Mouse (Mus musculus): ENCODE measurements around the gene Aldh3b3.
"Not testable (repeated sequence)": the region's sequence is repeated elsewhere in the genome, so short reads cannot be mapped to it uniquely, and the experiment has no call there.

Aldh3b3 gene

GRCm38 (mm10) chr19:3935896-3936850 is 22.3 kb upstream of the Aldh3b3 start:
- DNase-seq (ENCODE audit: low read depth, low spot score), result no peak

GRCm38 (mm10) chr19:3942315-3942714 is 16.1 kb upstream of the Aldh3b3 start:
- DNase-seq (ENCODE audit: low read depth, low spot score), result no peak

GRCm38 (mm10) chr19:3942986-3943735 is 15.3 kb upstream of the Aldh3b3 start:
- DNase-seq (ENCODE audit: low read depth, low spot score), result no peak

- DNase-seq (ENCODE audit: low read depth, low spot score), result no peak
Observed at GRCm38 (mm10) chr19:3945872-3946564, 12.4 kb upstream of the Aldh3b3 start.

GRCm38 (mm10) chr19:3946715-3947114 is 11.7 kb upstream of the Aldh3b3 start:
- DNase-seq (ENCODE audit: low read depth, low spot score), result peak; percentile 44

GRCm38 (mm10) chr19:3947813-3948212 is 10.6 kb upstream of the Aldh3b3 start:
- DNase-seq (ENCODE audit: low read depth, low spot score), result no peak

GRCm38 (mm10) chr19:3948546-3948945 is 9.9 kb upstream of the Aldh3b3 start:
- no peak for DNase-seq (ENCODE audit: low read depth, low spot score)

- no peak for DNase-seq (ENCODE audit: low read depth, low spot score)
Observed at GRCm38 (mm10) chr19:3950331-3950730, 8.1 kb upstream of the Aldh3b3 start.

GRCm38 (mm10) chr19:3951461-3951860 is 7.0 kb upstream of the Aldh3b3 start:
- DNase-seq (ENCODE audit: low read depth, low spot score), result no peak

GRCm38 (mm10) chr19:3952099-3952498 is 6.3 kb upstream of the Aldh3b3 start:
- no peak for DNase-seq (ENCODE audit: low read depth, low spot score)

- DNase-seq (ENCODE audit: low read depth, low spot score), result no peak
Observed at GRCm38 (mm10) chr19:3955033-3955432, 3.4 kb upstream of the Aldh3b3 start.

- no peak for DNase-seq (ENCODE audit: low read depth, low spot score)
Observed at GRCm38 (mm10) chr19:3955804-3956203, 2.6 kb upstream of the Aldh3b3 start.

- not testable (repeated sequence) for DNase-seq (ENCODE audit: low read depth, low spot score)
Observed at GRCm38 (mm10) chr19:3957296-3958036, 979 bp upstream of the Aldh3b3 start.

- no peak for DNase-seq (ENCODE audit: low read depth, low spot score)
Observed at GRCm38 (mm10) chr19:3959030-3959429, 585 bp downstream of the Aldh3b3 start.

- no peak for DNase-seq (ENCODE audit: low read depth, low spot score)
Observed at GRCm38 (mm10) chr19:3960211-3960610, 1.8 kb downstream of the Aldh3b3 start.

GRCm38 (mm10) chr19:3961805-3962204 is 3.4 kb downstream of the Aldh3b3 start:
- not testable (repeated sequence) for DNase-seq (ENCODE audit: low read depth, low spot score)

- no peak for DNase-seq (ENCODE audit: low read depth, low spot score)
Observed at GRCm38 (mm10) chr19:3962469-3962868, 4.0 kb downstream of the Aldh3b3 start.

GRCm38 (mm10) chr19:3964030-3964429 is 5.6 kb downstream of the Aldh3b3 start:
- no peak for DNase-seq (ENCODE audit: low read depth, low spot score)

- no peak for DNase-seq (ENCODE audit: low read depth, low spot score)
Observed at GRCm38 (mm10) chr19:3966330-3967075, 8.1 kb downstream of the Aldh3b3 start.

- no peak for DNase-seq (ENCODE audit: low read depth, low spot score)
Observed at GRCm38 (mm10) chr19:3967258-3967657, 8.8 kb downstream of the Aldh3b3 start.

- DNase-seq (ENCODE audit: low read depth, low spot score), result no peak
Observed at GRCm38 (mm10) chr19:3972229-3972628, 13.8 kb downstream of the Aldh3b3 start, which contains the start of gene Aldh3b2. TSS of gene Aldh3b2 (plus strand) at chr19:3972328.
